8 mouse cellular contexts compared by ENCODE assay signal in the genomic region with DNA sequence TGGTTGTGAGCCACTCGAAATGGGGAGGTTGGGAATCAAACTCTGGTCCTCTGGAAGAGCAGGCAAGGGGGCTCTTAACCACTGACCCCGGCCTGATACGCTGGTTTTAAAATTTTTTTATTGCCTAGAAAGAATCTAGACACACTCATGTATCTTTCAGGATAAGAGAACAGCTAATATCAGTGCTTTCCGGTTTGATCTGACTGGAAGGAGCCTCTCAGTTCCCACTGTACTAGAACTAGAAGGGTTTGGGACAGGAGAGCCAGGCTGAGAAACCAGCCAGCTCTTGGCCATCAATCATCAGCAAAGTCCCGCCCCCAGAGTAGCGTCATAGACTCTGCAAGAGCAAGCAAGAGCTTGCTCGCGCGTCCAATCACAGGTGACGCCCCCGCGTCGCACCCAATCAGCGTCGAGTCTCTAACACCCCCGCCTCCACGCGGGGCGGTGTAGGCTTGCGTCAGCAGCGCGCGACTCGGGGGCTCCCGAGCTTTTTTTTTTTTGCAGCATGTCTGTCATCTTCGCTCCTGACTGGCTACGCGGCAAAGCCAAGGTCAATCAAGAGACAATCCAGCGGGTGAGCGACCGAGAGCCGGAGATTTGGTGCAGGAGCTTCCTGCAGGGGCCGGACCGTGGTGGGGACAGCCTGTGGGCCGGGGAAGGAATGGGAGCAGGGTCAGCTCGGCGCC. TPM values are rescaled to one million over a fixed set of nuclear protein-coding genes. Genes with fewer than 3 reads are reported as not detected.
DNase-seq lines count a peak whose midpoint lies in the region; ATAC-seq lines count a peak whose summit lies in the region.

Gene Ss18l2 (plus strand): TSS at position 432 of the 686 bp plus-strand sequence.

- peak; percentile 92 to 95 for ATAC-seq in hematopoietic stem cell, adult 5-6 weeks (replicated peaks in 1 of 2; ENCODE audit: insufficient read depth in 1 of 2, low FRiP score in 2 of 2, low TSS enrichment in 1 of 2, low read depth in 1 of 2, poor library complexity in 2 of 2, severe bottlenecking in 2 of 2)
- ATAC-seq in lung, embryonic 16.5 days (ENCODE audit: low read depth) = peak; percentile 100

- DNase-seq in MEL-GATA-1-ER (ENCODE audit: extremely low read depth, low read depth) = peak; percentile 98
- DNase-seq in cerebellum, adult 8-10 months = peak; percentile 97
- peak; percentile 99 for DNase-seq in forelimb bud, embryonic 11.5 days (ENCODE audit: low read depth, low spot score)
- DNase-seq in layer of hippocampus, adult 9-10 months (ENCODE audit: low spot score) = peak; percentile 96
- DNase-seq in ovary, postnatal 10 days (ENCODE audit: low spot score) = peak; percentile 94
- DNase-seq in thymus, postnatal 10 days (ENCODE audit: low spot score in 2 of 2) = peak; percentile 97

- H3K36me3 ChIP-seq in lung, embryonic 16.5 days (ENCODE audit: control insufficient read depth, insufficient read depth, low read length) = peaks cover 13% of the 10 kb centered on the region

- 4% methylated on average over 37 of the region's 37 CpGs for WGBS in lung, embryonic 16.5 days

- no peaks in the 10 kb centered on the region for H3K27me3 ChIP-seq in lung, embryonic 16.5 days (ENCODE audit: control insufficient read depth, insufficient read depth, low read depth, low read length)

- no peaks in the 10 kb centered on the region for H3K9me3 ChIP-seq in lung, embryonic 16.5 days (ENCODE audit: control insufficient read depth, low read length)

- peaks cover 19% of the 10 kb centered on the region for H3K4me1 ChIP-seq in lung, embryonic 16.5 days (replicated peaks; ENCODE audit: control insufficient read depth, insufficient read depth, low read length)

- peak within 1 kb of the TSS; percentile 79 for H3K9ac ChIP-seq in lung, embryonic 16.5 days (ENCODE audit: low read length)

- H3K27ac ChIP-seq in lung, embryonic 16.5 days (ENCODE audit: low read length) = peak within 1 kb of the TSS; percentile 88

- peak within 1 kb of the TSS; percentile 78 for H3K4me2 ChIP-seq in lung, embryonic 16.5 days (ENCODE audit: low read depth, low read length)

- peak within 1 kb of the TSS; percentile 57 for H3K4me3 ChIP-seq in lung, embryonic 16.5 days (ENCODE audit: low read length)

RNA-seq across cellular contexts. Expression of gene Ss18l2, which starts in this region (rescaled TPM):
- total RNA-seq in hematopoietic stem cell, adult 5-6 weeks (2017) = 27.1 and 30.0 TPM in 2 replicates
- 94.0 and 104 TPM in 2 replicates for polyA plus RNA-seq in lung, embryonic 16.5 days (2015; fragmentation: Nextera tagmentation; extraction: Ambion mirVana)

Comparison
In these comparisons a context has a peak if more than half of its experiments do, and no peak if none do; other contexts are left out.
1. Peak in every context shown above with its lines: DNase-seq, ATAC-seq, H3K4me3 ChIP-seq and H3K27ac ChIP-seq.